Comparison of ENCODE assay signal across 7 mouse cellular contexts in genomic region chr2:29820025-29820817, GRCm38 (mm10). TPM values are rescaled to one million over a fixed set of nuclear protein-coding genes. Genes with fewer than 3 reads are reported as not detected.
DNase-seq lines count a peak whose midpoint lies in the region; ATAC-seq and TF ChIP-seq lines count a peak whose summit lies in the region.

TSS of gene Urm1 (plus strand) at chr2:29820075.

- H3K9ac ChIP-seq in intestine, embryonic 14.5 days (ENCODE audit: low read length): peak within 1 kb of the TSS; percentile 55

- intact Hi-C loops in gastrocnemius, postnatal 36 days (cut with DNase I): no loop called here
- intact Hi-C loops in left cerebral cortex, postnatal 4 days (cut with DNase I): no loop called here

- peak within 1 kb of the TSS; percentile 75 for H3K4me2 ChIP-seq in intestine, embryonic 14.5 days (ENCODE audit: low read length)

- peak; percentile 81 for ATAC-seq in intestine, embryonic 14.5 days (replicated peaks; ENCODE audit: low FRiP score, low TSS enrichment, low read depth)

- H3K4me3 ChIP-seq in intestine, embryonic 14.5 days (ENCODE audit: low read depth, low read length): peak within 1 kb of the TSS; percentile 42
- peak within 1 kb of the TSS; percentile 47 for H3K4me3 ChIP-seq in midbrain, embryonic 10.5 days
- peak within 1 kb of the TSS; percentile 56 for H3K4me3 ChIP-seq in small intestine, adult 2 months (ENCODE audit: low read depth, low read length)

- H3K27me3 ChIP-seq in intestine, embryonic 14.5 days (replicated peaks; ENCODE audit: control insufficient read depth, insufficient read depth, low read length): no peaks in the 10 kb centered on the region
- peaks cover 16% of the 10 kb centered on the region; the same call in 1 of the 2 replicates for H3K27me3 ChIP-seq in midbrain, embryonic 10.5 days (ENCODE audit: low read depth, poor library complexity, severe bottlenecking)
- no peaks in the 10 kb centered on the region for H3K27me3 ChIP-seq in small intestine, adult 2 months (ENCODE audit: control insufficient read depth, insufficient read depth, low read length)

- 1% methylated on average over 35 of the region's 35 CpGs for WGBS in intestine, embryonic 14.5 days
- WGBS in midbrain, embryonic 10.5 days: under 1% methylated on average over 35 of the region's 35 CpGs
- WGBS in small intestine, adult 2 months: 2% methylated on average over 35 of the region's 35 CpGs

- DNase-seq in adrenal gland, postnatal 10 days: peak; percentile 75
- DNase-seq in embryo, embryonic 11 days: peak; percentile 93
- peak; percentile 31 to 50 for DNase-seq in gastrocnemius, postnatal 36 days
- peak; percentile 93 for DNase-seq in intestine, embryonic 14.5 days (ENCODE audit: low spot score)
- peak; percentile 76 for DNase-seq in left cerebral cortex, postnatal 4 days
- peak; percentile 97 for DNase-seq in midbrain, embryonic 10.5 days (ENCODE audit: low spot score)

- peaks cover 15% of the 10 kb centered on the region for H3K36me3 ChIP-seq in intestine, embryonic 14.5 days (ENCODE audit: control insufficient read depth, insufficient read depth, low read length)
- peaks cover 24% of the 10 kb centered on the region for H3K36me3 ChIP-seq in midbrain, embryonic 10.5 days
- H3K36me3 ChIP-seq in small intestine, adult 2 months (ENCODE audit: control insufficient read depth, insufficient read depth, low read length): peaks cover 16% of the 10 kb centered on the region

- peak within 1 kb of the TSS; percentile 93 for H3K27ac ChIP-seq in intestine, embryonic 14.5 days (ENCODE audit: low read depth)
- peak within 1 kb of the TSS; percentile 92 for H3K27ac ChIP-seq in midbrain, embryonic 10.5 days (replicated peaks)
- H3K27ac ChIP-seq in small intestine, adult 2 months (ENCODE audit: insufficient read depth, low read depth, low read length): peak within 1 kb of the TSS; percentile 10; the same call in 1 of the 2 replicates

- no peaks in the 10 kb centered on the region for H3K9me3 ChIP-seq in intestine, embryonic 14.5 days (ENCODE audit: control insufficient read depth, low read length)
- no peaks in the 10 kb centered on the region; the same call in 1 of the 2 replicates for H3K9me3 ChIP-seq in midbrain, embryonic 10.5 days (replicated peaks)

- TF ChIP-seq CTCF in small intestine, adult 2 months (IDR thresholded peaks at IDR 0.05; ENCODE audit: extremely low read depth, insufficient read length, insufficient replicate concordance, low read depth, low read length): no peak

- no peak for TF ChIP-seq POLR2A in small intestine, adult 2 months (IDR thresholded peaks at IDR 0.05; ENCODE audit: low read depth, low read length)

- H3K4me1 ChIP-seq in intestine, embryonic 14.5 days (replicated peaks; ENCODE audit: control insufficient read depth, insufficient read depth, low read length): peaks cover 18% of the 10 kb centered on the region
- peaks cover 46% of the 10 kb centered on the region for H3K4me1 ChIP-seq in midbrain, embryonic 10.5 days
- peaks cover 6% of the 10 kb centered on the region for H3K4me1 ChIP-seq in small intestine, adult 2 months (ENCODE audit: control insufficient read depth, insufficient read depth, insufficient read length, low read length)

RNA-seq across cellular contexts. Expression of gene Urm1, which starts in this region (rescaled TPM):
- total RNA-seq in adrenal gland, postnatal 10 days (2021): 10 to 100 TPM; 39.4 to 43.6 TPM
- 10 to 100 TPM; 24.0 to 29.2 TPM for total RNA-seq in gastrocnemius, postnatal 36 days (2021)
- polyA plus RNA-seq in intestine, embryonic 14.5 days (2014; fragmentation: Nextera tagmentation; extraction: Ambion mirVana): 26.7 and 26.9 TPM in 2 replicates
- total RNA-seq in left cerebral cortex, postnatal 4 days (2021): 10 to 100 TPM; 46.1 to 51.1 TPM
- polyA plus RNA-seq in midbrain, embryonic 10.5 days (2016; fragmentation: Nextera tagmentation; extraction: Ambion mirVana): 22.3 TPM in 2 replicates
- 18.6 and 42.3 TPM in 2 replicates for polyA plus RNA-seq in small intestine, adult 2 months (2012; rRNA removed)

Comparison
In these comparisons a context has a peak if more than half of its experiments do, and no peak if none do; other contexts are left out.
1. Peak in every context shown above with its lines: DNase-seq, ATAC-seq, H3K4me3 ChIP-seq and H3K27ac ChIP-seq.
2. DNase-seq: peak in every context shown above with its lines; median percentile 97 in midbrain, embryonic 10.5 days; 93 in embryo, embryonic 11 days; 93 in intestine, embryonic 14.5 days; 76 in left cerebral cortex, postnatal 4 days; 75 in adrenal gland, postnatal 10 days; 40 in gastrocnemius, postnatal 36 days.
3. H3K27ac ChIP-seq: peak in every context shown above with its lines; median percentile 93 in intestine, embryonic 14.5 days; 92 in midbrain, embryonic 10.5 days; 10 in small intestine, adult 2 months.